Mouse (Mus musculus) kidney, embryonic 16.5 days (tissue): ENCODE results near the gene Dusp6. TPM values are rescaled to one million over a fixed set of nuclear protein-coding genes. Genes with fewer than 3 reads are reported as not detected.
"Not testable (repeated sequence)": the region's sequence is repeated elsewhere in the genome, so short reads cannot be mapped to it uniquely, and the experiment has no call there.

Source experiments
- ATAC-seq: fragments of 200-750 bp; cut with Nextera tagmentation; 2 replicates; pipeline ENCODE4 v1.8.0; 2017; ENCODE audit warnings: moderate TSS enrichment; ENCODE audit not compliant: low FRiP score, low TSS enrichment
- H3K27ac ChIP-seq: fragments of 300-500 bp; sonication (generic); 2 replicates; pipeline ENCODE4 v1.5.1; 2014; ENCODE audit warnings: low read length
- H3K27me3 ChIP-seq: fragments of 300-500 bp; sonication (generic); 2 replicates; pipeline ENCODE4 v1.6.1; 2014; ENCODE audit warnings: low read length, control low read depth, mixed read lengths; ENCODE audit not compliant: insufficient read depth
- H3K36me3 ChIP-seq: fragments of 300-500 bp; sonication (generic); 2 replicates; pipeline ENCODE4 v1.6.1; 2014; ENCODE audit warnings: low read length, control low read depth, mixed read lengths; ENCODE audit not compliant: insufficient read depth
- H3K4me1 ChIP-seq: fragments of 300-500 bp; sonication (generic); 2 replicates; pipeline ENCODE4 v1.6.1; 2014; ENCODE audit warnings: low read length, control low read depth, mixed read lengths; ENCODE audit not compliant: insufficient read depth
- H3K4me2 ChIP-seq: fragments of 300-500 bp; sonication (generic); replicated peaks from 2 replicates; pipeline ENCODE4 v1.6.1; 2014; ENCODE audit warnings: low read depth, low read length
- H3K4me3 ChIP-seq: fragments of 300-500 bp; sonication (generic); 2 replicates; pipeline ENCODE4 v1.5.1; 2014; ENCODE audit warnings: mild to moderate bottlenecking, low read length
- H3K9ac ChIP-seq: fragments of 300-500 bp; sonication (generic); replicated peaks from 2 replicates; pipeline ENCODE4 v1.6.1; 2014; ENCODE audit warnings: low read length
- H3K9me3 ChIP-seq: fragments of 300-500 bp; sonication (generic); 2 replicates; pipeline ENCODE4 v1.6.1; 2016; ENCODE audit warnings: low read length, control low read depth
- WGBS: fragments of 180-500 bp; shearing (Covaris S2); extraction: QIAGEN DNeasy Blood & Tissue Kit; methylation state at CpG from one replicate; pipeline ENCODE4 v1.1.7; 2014; 5-methylcytosine and 5-hydroxymethylcytosine counted together
- polyA plus RNA-seq: library from polyadenylated mRNA; unstranded; fragments of >200 nt; fragmentation: Nextera tagmentation; extraction: Ambion mirVana; gene quantifications from 2 replicates; pipeline ENCODE4 v1.2.1, GENCODE M21; 2015

Dusp6 gene
- polyA plus RNA-seq = 87.9 and 95.9 TPM in 2 replicates

- Histone ChIP-seq H3K9me3 (no peaks in the 10 kb centered on the region), H3K27me3 (no peaks in the 10 kb centered on the region), H3K36me3 (peaks cover 14% of the 10 kb centered on the region), H3K9ac (peak within 1 kb of the TSS; percentile 97), H3K4me1 (peaks cover 44% of the 10 kb centered on the region), H3K4me2 (peak within 1 kb of the TSS; percentile 85), H3K4me3 (peak within 1 kb of the TSS; percentile 90), H3K27ac (peak within 1 kb of the TSS; percentile 100)
- 0% methylated on average over 29 of the region's 29 CpGs for WGBS
- peak; percentile 97 for ATAC-seq
Measured at GRCm38 (mm10) chr10:99262867-99263379, at the start of gene Dusp6. Gene Dusp6 (plus strand): TSS chr10:99263231.

GRCm38 (mm10) chr10:99214421-99215299 lies 48.4 kb upstream of the Dusp6 start:
- H3K27ac ChIP-seq = no peak overlapping the region
- no peak overlapping the region for H3K4me2 ChIP-seq
- ATAC-seq = no peak
- H3K9ac ChIP-seq = no peak overlapping the region
- H3K36me3 ChIP-seq = no peaks in the 10 kb centered on the region
- 71% methylated on average over 15 of the region's 15 CpGs for WGBS
- no peaks in the 10 kb centered on the region for H3K27me3 ChIP-seq
- H3K4me3 ChIP-seq = no peak overlapping the region
- no peaks in the 10 kb centered on the region for H3K9me3 ChIP-seq
- H3K4me1 ChIP-seq = no peaks in the 10 kb centered on the region

- H3K27ac ChIP-seq, H3K27me3 ChIP-seq, H3K4me2 ChIP-seq, H3K9me3 ChIP-seq, H3K36me3 ChIP-seq, ATAC-seq, H3K9ac ChIP-seq, H3K4me1 ChIP-seq, H3K4me3 ChIP-seq: not testable (repeated sequence)
- WGBS = 91% methylated on average over 15 of the region's 15 CpGs
Measured at GRCm38 (mm10) chr10:99216570-99216969, 46.5 kb upstream of the Dusp6 start.

GRCm38 (mm10) chr10:99221540-99221939 lies 41.5 kb upstream of the Dusp6 start:
- Histone ChIP-seq H3K4me3 (no peak overlapping the region), H3K9ac (no peak overlapping the region), H3K27me3 (no peaks in the 10 kb centered on the region), H3K36me3 (no peaks in the 10 kb centered on the region), H3K4me1 (peaks cover 9% of the 10 kb centered on the region; the same call in 1 of the 2 replicates), H3K4me2 (no peak overlapping the region), H3K9me3 (no peaks in the 10 kb centered on the region), H3K27ac (no peak overlapping the region)
- no peak for ATAC-seq
- 85% methylated on average over 8 of the region's 8 CpGs for WGBS

GRCm38 (mm10) chr10:99222726-99223125 lies 40.3 kb upstream of the Dusp6 start:
- Histone ChIP-seq H3K4me3 (no peak overlapping the region), H3K4me2 (no peak overlapping the region), H3K4me1 (peaks cover 17% of the 10 kb centered on the region), H3K9me3 (no peaks in the 10 kb centered on the region), H3K27ac (peak overlapping the region; percentile 84), H3K9ac (0 out of 2 replicates have a peak overlapping the region, but pooled peaks have one; percentile 29), H3K36me3 (no peaks in the 10 kb centered on the region), H3K27me3 (no peaks in the 10 kb centered on the region)
- 66% methylated on average over 5 of the region's 5 CpGs for WGBS
- peak; percentile 57; the same call in 1 of the 2 replicates for ATAC-seq

GRCm38 (mm10) chr10:99224218-99224617 lies 38.8 kb upstream of the Dusp6 start:
- Histone ChIP-seq H3K4me3 (no peak overlapping the region), H3K9ac (no peak overlapping the region), H3K27ac (no peak overlapping the region), H3K36me3 (no peaks in the 10 kb centered on the region), H3K4me1 (peaks cover 32% of the 10 kb centered on the region), H3K27me3 (no peaks in the 10 kb centered on the region), H3K9me3 (no peaks in the 10 kb centered on the region), H3K4me2 (no peak overlapping the region)
- WGBS = 70% methylated on average over 3 of the region's 3 CpGs
- no peak for ATAC-seq

GRCm38 (mm10) chr10:99226782-99227181 lies 36.2 kb upstream of the Dusp6 start:
- Histone ChIP-seq H3K9me3 (no peaks in the 10 kb centered on the region), H3K27ac (no peak overlapping the region), H3K9ac (no peak overlapping the region), H3K4me3 (no peak overlapping the region), H3K36me3 (no peaks in the 10 kb centered on the region), H3K27me3 (no peaks in the 10 kb centered on the region), H3K4me1 (peaks cover 39% of the 10 kb centered on the region), H3K4me2 (no peak overlapping the region)
- WGBS = 94% methylated on average over 5 of the region's 5 CpGs
- no peak for ATAC-seq

GRCm38 (mm10) chr10:99227968-99228864 lies 34.8 kb upstream of the Dusp6 start:
- ATAC-seq = peak; percentile 39; the same call in 1 of the 2 replicates
- H3K36me3 ChIP-seq = no peaks in the 10 kb centered on the region
- H3K9ac ChIP-seq = peak overlapping the region; percentile 12; the same call in 1 of the 2 replicates
- 31% methylated on average over 17 of the region's 17 CpGs for WGBS
- no peaks in the 10 kb centered on the region for H3K9me3 ChIP-seq
- no peaks in the 10 kb centered on the region for H3K27me3 ChIP-seq
- peak overlapping the region; percentile 80 for H3K27ac ChIP-seq
- H3K4me1 ChIP-seq = peaks cover 40% of the 10 kb centered on the region
- peak overlapping the region; percentile 33 for H3K4me2 ChIP-seq
- H3K4me3 ChIP-seq = peak overlapping the region; percentile 1; the same call in 1 of the 2 replicates

- Histone ChIP-seq H3K4me3 (no peak overlapping the region; the same call in 1 of the 2 replicates), H3K4me1 (peaks cover 39% of the 10 kb centered on the region), H3K4me2 (peak overlapping the region; percentile 33), H3K27ac (peak overlapping the region; percentile 80), H3K9me3 (no peaks in the 10 kb centered on the region), H3K36me3 (no peaks in the 10 kb centered on the region), H3K9ac (no peak overlapping the region; the same call in 1 of the 2 replicates), H3K27me3 (no peaks in the 10 kb centered on the region)
- 6% methylated on average over 16 of the region's 16 CpGs for WGBS
- peak; percentile 66 for ATAC-seq
Measured at GRCm38 (mm10) chr10:99229031-99229684, 33.9 kb upstream of the Dusp6 start.
